Comparison of ENCODE assay signal across 8 mouse cellular contexts in the genomic region with DNA sequence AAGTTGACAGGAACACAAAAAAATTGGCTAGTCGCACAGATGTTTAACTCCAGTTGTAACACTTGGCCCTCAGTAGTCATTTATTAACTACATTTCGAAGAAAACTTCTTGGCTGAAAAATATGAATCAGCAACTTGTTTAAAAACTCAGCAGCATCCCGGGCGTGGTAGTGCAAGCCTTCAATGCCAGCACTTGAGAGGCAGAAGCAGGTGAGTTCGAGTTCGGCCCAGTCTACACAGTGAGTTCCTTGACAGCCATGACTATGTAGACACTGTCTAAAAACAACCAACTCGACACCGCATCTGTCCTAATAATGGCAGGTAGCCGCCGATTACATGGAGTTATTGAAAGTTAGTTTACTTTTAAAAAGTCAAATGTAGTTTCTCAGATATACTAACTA. TPM values are rescaled to one million over a fixed set of nuclear protein-coding genes. Genes with fewer than 3 reads are reported as not detected.
DNase-seq lines count a peak whose midpoint lies in the region; ATAC-seq and TF ChIP-seq lines count a peak whose summit lies in the region.

No protein-coding gene starts in this region.

- DNase-seq in 416B (ENCODE audit: low read depth) (peak; percentile 55), ES-E14 (ENCODE audit: low read depth, low spot score) (no peak)
- peak; percentile 8 for DNase-seq in kidney, postnatal 0 days (ENCODE audit: low spot score)
- DNase-seq in lung, postnatal 36 days, result peak; percentile 33
- DNase-seq in urinary bladder, adult 2 months (ENCODE audit: low spot score), result no peak
- DNase-seq in cerebellum, adult 11 months, result no peak
- DNase-seq in left cerebral cortex, postnatal 10 days (ENCODE audit: extremely low spot score in 1 of 2, low spot score in 2 of 2), result no peak

- peaks cover 2 to 5% of the 10 kb centered on the region in 2 experiments for H3K4me1 ChIP-seq in ES-E14 (ENCODE audit: control insufficient read depth in 2 of 2, insufficient read depth in 2 of 2, low read length in 2 of 2, poor library complexity in 1 of 2)
- H3K4me1 ChIP-seq in forebrain, embryonic 15.5 days, result peaks cover 24% of the 10 kb centered on the region
- H3K4me1 ChIP-seq in kidney, postnatal 0 days (replicated peaks; ENCODE audit: insufficient read depth, low read length), result peaks cover 6% of the 10 kb centered on the region

- no peak for TF ChIP-seq CTCF in kidney, postnatal 0 days (IDR thresholded peaks at IDR 0.05; ENCODE audit: low read depth)

- no peak for ATAC-seq in forebrain, embryonic 15.5 days (replicated peaks)
- ATAC-seq in kidney, postnatal 0 days (replicated peaks; ENCODE audit: low FRiP score, low read depth), result no peak

- peak overlapping the region; percentile 91; the same call in 1 of the 2 replicates for H3K9ac ChIP-seq in ES-E14 (ENCODE audit: insufficient read depth, low read depth, low read length, poor library complexity, severe bottlenecking)
- H3K9ac ChIP-seq in forebrain, embryonic 15.5 days (replicated peaks), result peak overlapping the region; percentile 91
- H3K9ac ChIP-seq in kidney, postnatal 0 days (ENCODE audit: low read depth, low read length), result peak overlapping the region; percentile 88

- H3K27me3 ChIP-seq in forebrain, embryonic 15.5 days, result no peaks in the 10 kb centered on the region
- no peaks in the 10 kb centered on the region for H3K27me3 ChIP-seq in kidney, postnatal 0 days (ENCODE audit: insufficient read depth, low read length)

- in situ Hi-C loops in ES-E14 (cut with MboI; ENCODE audit: low sequenced_read_pairs in 2 of 2, unreplicated experiment in 2 of 2), result no loop called here

- H3K27ac ChIP-seq in ES-E14 (ENCODE audit: insufficient read depth, low read depth, low read length, poor library complexity, severe bottlenecking), result no peak overlapping the region; the same call in 1 of the 2 replicates
- H3K27ac ChIP-seq in forebrain, embryonic 15.5 days (replicated peaks), result no peak overlapping the region
- H3K27ac ChIP-seq in kidney, postnatal 0 days, result peak overlapping the region; percentile 97

- H3K9me3 ChIP-seq in ES-E14 (ENCODE audit: control insufficient read depth, insufficient read depth, low read depth, low read length), result no peaks in the 10 kb centered on the region
- H3K9me3 ChIP-seq in forebrain, embryonic 15.5 days, result no peaks in the 10 kb centered on the region
- H3K9me3 ChIP-seq in kidney, postnatal 0 days (replicated peaks; ENCODE audit: low read length), result no peaks in the 10 kb centered on the region

- WGBS in forebrain, embryonic 15.5 days, result 44% methylated on average over 10 of the region's 10 CpGs
- 31% methylated on average over 10 of the region's 10 CpGs for WGBS in kidney, postnatal 0 days

- H3K36me3 ChIP-seq in ES-E14 (ENCODE audit: control insufficient read depth, insufficient read depth, low read length, poor library complexity, severe bottlenecking), result no peaks in the 10 kb centered on the region
- H3K36me3 ChIP-seq in forebrain, embryonic 15.5 days, result peaks cover 4% of the 10 kb centered on the region; the same call in 1 of the 2 replicates
- H3K36me3 ChIP-seq in kidney, postnatal 0 days (ENCODE audit: insufficient read depth, low read length), result peaks cover 3% of the 10 kb centered on the region; the same call in 1 of the 2 replicates

- H3K4me3 ChIP-seq in ES-E14 (ENCODE audit: insufficient read depth in 1 of 2, low read depth in 1 of 2, low read length in 2 of 2, poor library complexity in 1 of 2, severe bottlenecking in 1 of 2), result peak overlapping the region; percentile 69 to 74
- H3K4me3 ChIP-seq in forebrain, embryonic 15.5 days, result peak overlapping the region; percentile 85
- H3K4me3 ChIP-seq in kidney, postnatal 0 days (replicated peaks; ENCODE audit: low read depth, low read length), result peak overlapping the region; percentile 98

- peak overlapping the region; percentile 70 for H3K4me2 ChIP-seq in forebrain, embryonic 15.5 days (replicated peaks)
- peak overlapping the region; percentile 79 for H3K4me2 ChIP-seq in kidney, postnatal 0 days (ENCODE audit: low read length)

- intact Hi-C loops in left cerebral cortex, postnatal 10 days (cut with DNase I), result no loop called here

TF ChIP-seq in ES-E14, 5 proteins besides CTCF, POLR2A, EP300 and RAD21:
- TF ChIP-seq MAFK (IDR thresholded peaks at IDR 0.05; ENCODE audit: insufficient read depth, low read depth, low read length), result no peak
TF ChIP-seq in ES-E14: peak in this region for 0.

RNA-seq across cellular contexts. Expression of a gene that starts 1.0 kb away (rescaled TPM):
- total RNA-seq in ES-E14 (2012; rRNA removed), result 98.7 and 128 TPM in 2 replicates
- polyA plus RNA-seq in forebrain, embryonic 15.5 days (2015; fragmentation: Nextera tagmentation; extraction: Ambion mirVana), result 54.3 and 60.8 TPM in 2 replicates
- 36.6 and 37.9 TPM in 2 replicates for polyA plus RNA-seq in kidney, postnatal 0 days (2015; fragmentation: Nextera tagmentation; extraction: Ambion mirVana)
- polyA plus RNA-seq in urinary bladder, adult 2 months (2012; rRNA removed), result 41.1 and 46.2 TPM in 2 replicates
- 10 to 100 TPM; 46.7 to 48.8 TPM for total RNA-seq in left cerebral cortex, postnatal 10 days (2021)

RNA-seq across cellular contexts. Expression of a gene that starts 13.7 kb away (rescaled TPM):
- total RNA-seq in ES-E14 (2012; rRNA removed), result 42.0 and 59.4 TPM in 2 replicates
- polyA plus RNA-seq in forebrain, embryonic 15.5 days (2015; fragmentation: Nextera tagmentation; extraction: Ambion mirVana), result 44.2 and 44.7 TPM in 2 replicates
- polyA plus RNA-seq in kidney, postnatal 0 days (2015; fragmentation: Nextera tagmentation; extraction: Ambion mirVana), result 73.6 and 88.3 TPM in 2 replicates
- polyA plus RNA-seq in urinary bladder, adult 2 months (2012; rRNA removed), result 28.1 and 29.4 TPM in 2 replicates
- total RNA-seq in left cerebral cortex, postnatal 10 days (2021), result 10 to 100 TPM; 15.7 to 16.5 TPM

RNA-seq across cellular contexts. Expression of a gene that starts 40.9 kb away (rescaled TPM):
- total RNA-seq in ES-E14 (2012; rRNA removed), result 12.0 and 18.2 TPM in 2 replicates
- polyA plus RNA-seq in forebrain, embryonic 15.5 days (2015; fragmentation: Nextera tagmentation; extraction: Ambion mirVana), result 40.6 and 42.1 TPM in 2 replicates
- polyA plus RNA-seq in kidney, postnatal 0 days (2015; fragmentation: Nextera tagmentation; extraction: Ambion mirVana), result 18.0 and 18.6 TPM in 2 replicates
- polyA plus RNA-seq in urinary bladder, adult 2 months (2012; rRNA removed), result 24.5 and 31.8 TPM in 2 replicates
- 10 to 100 TPM; 54.3 to 58.7 TPM for total RNA-seq in left cerebral cortex, postnatal 10 days (2021)

RNA-seq across cellular contexts. Expression of a gene that starts 50.7 kb away (rescaled TPM):
- 13.7 and 18.1 TPM in 2 replicates for total RNA-seq in ES-E14 (2012; rRNA removed)
- 19.2 and 23.1 TPM in 2 replicates for polyA plus RNA-seq in forebrain, embryonic 15.5 days (2015; fragmentation: Nextera tagmentation; extraction: Ambion mirVana)
- 8.3 and 8.6 TPM in 2 replicates for polyA plus RNA-seq in kidney, postnatal 0 days (2015; fragmentation: Nextera tagmentation; extraction: Ambion mirVana)
- 21.6 and 21.7 TPM in 2 replicates for polyA plus RNA-seq in urinary bladder, adult 2 months (2012; rRNA removed)
- total RNA-seq in left cerebral cortex, postnatal 10 days (2021), result 10 to 100 TPM; 47.8 to 52.2 TPM

Comparison
In these comparisons a context has a peak if more than half of its experiments do, and no peak if none do; other contexts are left out.
1. DNase-seq: peak in 416B (single experiment), kidney, postnatal 0 days (single experiment) and lung, postnatal 36 days (single experiment); none in ES-E14 (single experiment), urinary bladder, adult 2 months (single experiment), cerebellum, adult 11 months (single experiment) and left cerebral cortex, postnatal 10 days (0 of 2).
2. Peak in every context shown above with its lines, with median percentiles within 50 percentile points of each other: H3K4me3 ChIP-seq and H3K9ac ChIP-seq.